Mouse (Mus musculus) hindbrain, embryonic 10.5 days (tissue): ENCODE results near the gene Aplnr. TPM values are rescaled to one million over a fixed set of nuclear protein-coding genes. Genes with fewer than 3 reads are reported as not detected.

Experiments
- DNase-seq: peaks from one replicate; pipeline ENCODE4 v3.0.0-alpha.2; 2017; ENCODE audit warnings: low spot score
- H3K27ac ChIP-seq: fragments of 300-500 bp; sonication (generic); 2 replicates; pipeline ENCODE4 v1.5.1; 2016; ENCODE audit warnings: mild to moderate bottlenecking, moderate library complexity
- H3K27me3 ChIP-seq: fragments of 300-500 bp; sonication (generic); 2 replicates; pipeline ENCODE4 v1.6.1; 2016; ENCODE audit warnings: mild to moderate bottlenecking; ENCODE audit not compliant: poor library complexity, insufficient read depth, severe bottlenecking
- H3K36me3 ChIP-seq: fragments of 300-500 bp; sonication (generic); 2 replicates; pipeline ENCODE4 v1.6.1; 2016; ENCODE audit warnings: mild to moderate bottlenecking, moderate library complexity
- H3K4me1 ChIP-seq: fragments of 300-500 bp; sonication (generic); replicated peaks from 2 replicates; pipeline ENCODE4 v1.6.1; 2016; ENCODE audit warnings: mild to moderate bottlenecking
- H3K4me3 ChIP-seq: fragments of 300-500 bp; sonication (generic); 2 replicates; pipeline ENCODE4 v1.5.1; 2016; ENCODE audit warnings: mild to moderate bottlenecking, moderate library complexity
- H3K9me3 ChIP-seq: fragments of 300-500 bp; sonication (generic); 2 replicates; pipeline ENCODE4 v1.6.1; 2016; ENCODE audit warnings: mild to moderate bottlenecking, moderate library complexity
- WGBS: fragments of 180-500 bp; shearing (Covaris S2); methylation state at CpG from one replicate; pipeline ENCODE4 v1.1.7; 2016; 5-methylcytosine and 5-hydroxymethylcytosine counted together
- polyA plus RNA-seq: library from polyadenylated mRNA; unstranded; fragments of >200 nt; fragmentation: Nextera tagmentation; extraction: Ambion mirVana; gene quantifications from 2 replicates; pipeline ENCODE4 v1.2.1, GENCODE M21; 2016

Gene Aplnr
- polyA plus RNA-seq, 1 experiment from 2014 or later: 38.9 TPM

GRCm38 (mm10) chr2:85144908-85145307, 8.9 kb downstream of the Aplnr start:
- no peak overlapping the region for H3K4me3 ChIP-seq
- H3K27me3 ChIP-seq: no peaks in the 10 kb centered on the region
- no peak for DNase-seq
- no peaks in the 10 kb centered on the region for H3K9me3 ChIP-seq
- H3K4me1 ChIP-seq: no peaks in the 10 kb centered on the region
- H3K27ac ChIP-seq: no peak overlapping the region
- no peaks in the 10 kb centered on the region for H3K36me3 ChIP-seq
- 87% methylated on average over 2 of the region's 2 CpGs for WGBS

GRCm38 (mm10) chr2:85145346-85145745, 9.3 kb downstream of the Aplnr start:
- WGBS: 80% methylated on average over 3 of the region's 3 CpGs

GRCm38 (mm10) chr2:85147481-85147880, 11.5 kb downstream of the Aplnr start:
- WGBS: 86% methylated on average over 2 of the region's 2 CpGs
- Histone ChIP-seq H3K27me3 (no peaks in the 10 kb centered on the region), H3K4me1 (no peaks in the 10 kb centered on the region), H3K4me3 (no peak overlapping the region), H3K36me3 (no peaks in the 10 kb centered on the region), H3K27ac (no peak overlapping the region), H3K9me3 (no peaks in the 10 kb centered on the region)
- DNase-seq: no peak

More at GRCm38 (mm10) chr2:85145346-85145745, 9.3 kb downstream of the Aplnr start:
- H3K4me3 ChIP-seq: no peak overlapping the region
- no peaks in the 10 kb centered on the region for H3K36me3 ChIP-seq
- no peaks in the 10 kb centered on the region for H3K4me1 ChIP-seq
- H3K27me3 ChIP-seq: no peaks in the 10 kb centered on the region
- no peaks in the 10 kb centered on the region for H3K9me3 ChIP-seq
- no peak for DNase-seq
- no peak overlapping the region for H3K27ac ChIP-seq

GRCm38 (mm10) chr2:85150373-85150772, 14.3 kb downstream of the Aplnr start:
- WGBS: 82% methylated on average over 1 of the region's 1 CpGs
- DNase-seq: no peak
- H3K4me1 ChIP-seq: no peaks in the 10 kb centered on the region
- no peak overlapping the region for H3K4me3 ChIP-seq
- no peaks in the 10 kb centered on the region for H3K9me3 ChIP-seq
- H3K27ac ChIP-seq: no peak overlapping the region
- no peaks in the 10 kb centered on the region for H3K36me3 ChIP-seq
- H3K27me3 ChIP-seq: no peaks in the 10 kb centered on the region

GRCm38 (mm10) chr2:85151233-85151632, 15.2 kb downstream of the Aplnr start:
- Histone ChIP-seq H3K27me3 (no peaks in the 10 kb centered on the region), H3K9me3 (no peaks in the 10 kb centered on the region), H3K27ac (no peak overlapping the region), H3K4me1 (no peaks in the 10 kb centered on the region), H3K36me3 (no peaks in the 10 kb centered on the region), H3K4me3 (no peak overlapping the region)
- no peak for DNase-seq
- 86% methylated on average over 2 of the region's 2 CpGs for WGBS

- H3K27me3 ChIP-seq: no peaks in the 10 kb centered on the region
- no peaks in the 10 kb centered on the region for H3K36me3 ChIP-seq
- WGBS: 81% methylated on average over 9 of the region's 9 CpGs
- no peaks in the 10 kb centered on the region for H3K9me3 ChIP-seq
- no peak for DNase-seq
- H3K27ac ChIP-seq: no peak overlapping the region
- H3K4me3 ChIP-seq: no peak overlapping the region
- 0 out of 2 replicates have a peak, but pooled peaks cover 1% of the 10 kb centered on the region for H3K4me1 ChIP-seq
Observed at GRCm38 (mm10) chr2:85155334-85155733, 19.3 kb downstream of the Aplnr start.

GRCm38 (mm10) chr2:85156136-85156535, 20.1 kb downstream of the Aplnr start:
- no peak for DNase-seq
- H3K27ac ChIP-seq: no peak overlapping the region
- 92% methylated on average over 5 of the region's 5 CpGs for whole genome bisulfite sequencing
- no peaks in the 10 kb centered on the region for H3K9me3 ChIP-seq
- H3K4me3 ChIP-seq: no peak overlapping the region
- no peaks in the 10 kb centered on the region for H3K27me3 ChIP-seq
- peaks cover 9% of the 10 kb centered on the region for H3K4me1 ChIP-seq
- H3K36me3 ChIP-seq: no peaks in the 10 kb centered on the region

GRCm38 (mm10) chr2:85157382-85157781, 21.4 kb downstream of the Aplnr start:
- peaks cover 19% of the 10 kb centered on the region for H3K4me1 ChIP-seq
- H3K27me3 ChIP-seq: no peaks in the 10 kb centered on the region
- H3K27ac ChIP-seq: no peak overlapping the region
- H3K9me3 ChIP-seq: no peaks in the 10 kb centered on the region
- 92% methylated on average over 3 of the region's 3 CpGs for WGBS
- no peaks in the 10 kb centered on the region for H3K36me3 ChIP-seq
- no peak for DNase-seq
- H3K4me3 ChIP-seq: no peak overlapping the region

- H3K4me1 ChIP-seq: peaks cover 30% of the 10 kb centered on the region
- H3K27me3 ChIP-seq: no peaks in the 10 kb centered on the region
- peak overlapping the region; percentile 53 for H3K27ac ChIP-seq
- H3K4me3 ChIP-seq: no peak overlapping the region
- no peaks in the 10 kb centered on the region for H3K9me3 ChIP-seq
- no peaks in the 10 kb centered on the region for H3K36me3 ChIP-seq
- 72% methylated on average over 4 of the region's 4 CpGs for WGBS
- DNase-seq: no peak
Observed at GRCm38 (mm10) chr2:85160901-85161637, 25.0 kb downstream of the Aplnr start.

GRCm38 (mm10) chr2:85161638-85162093, 25.6 kb downstream of the Aplnr start:
- Histone ChIP-seq H3K27me3 (no peaks in the 10 kb centered on the region), H3K4me3 (no peak overlapping the region), H3K9me3 (no peaks in the 10 kb centered on the region), H3K4me1 (peaks cover 30% of the 10 kb centered on the region), H3K36me3 (no peaks in the 10 kb centered on the region), H3K27ac (peak overlapping the region; percentile 53)
- 14% methylated on average over 1 of the region's 1 CpGs for WGBS
- DNase-seq: no peak

- no peak overlapping the region for H3K27ac ChIP-seq
- WGBS: 32% methylated on average over 7 of the region's 7 CpGs
- peak; percentile 38 for DNase-seq
Observed at GRCm38 (mm10) chr2:85163311-85164047, 27.5 kb downstream of the Aplnr start.

GRCm38 (mm10) chr2:85167624-85168023, 31.6 kb downstream of the Aplnr start:
- peaks cover 11% of the 10 kb centered on the region for H3K4me1 ChIP-seq
- DNase-seq: no peak
- H3K4me3 ChIP-seq: no peak overlapping the region
- WGBS: 77% methylated on average over 1 of the region's 1 CpGs
- no peaks in the 10 kb centered on the region for H3K36me3 ChIP-seq
- H3K27me3 ChIP-seq: no peaks in the 10 kb centered on the region
- H3K27ac ChIP-seq: no peak overlapping the region
- no peaks in the 10 kb centered on the region for H3K9me3 ChIP-seq

More at GRCm38 (mm10) chr2:85163311-85164047, 27.5 kb downstream of the Aplnr start:
- no peak overlapping the region for H3K4me3 ChIP-seq
- H3K4me1 ChIP-seq: peaks cover 30% of the 10 kb centered on the region
- no peaks in the 10 kb centered on the region for H3K36me3 ChIP-seq
- H3K9me3 ChIP-seq: no peaks in the 10 kb centered on the region
- H3K27me3 ChIP-seq: no peaks in the 10 kb centered on the region

GRCm38 (mm10) chr2:85168327-85168726, 32.3 kb downstream of the Aplnr start:
- no peak overlapping the region for H3K27ac ChIP-seq
- no peaks in the 10 kb centered on the region for H3K9me3 ChIP-seq
- no peaks in the 10 kb centered on the region for H3K36me3 ChIP-seq
- H3K27me3 ChIP-seq: no peaks in the 10 kb centered on the region
- peaks cover 6% of the 10 kb centered on the region for H3K4me1 ChIP-seq
- WGBS: 87% methylated on average over 1 of the region's 1 CpGs
- no peak overlapping the region for H3K4me3 ChIP-seq
- no peak for DNase-seq
